Mouse (Mus musculus): Measurements from ENCODE around the gene Hdac1.

The Hdac1 gene

GRCm38 (mm10) chr4:129476047-129476446, 66.5 kb downstream of the Hdac1 start:
- no peak for DNase-seq (ENCODE audit: low spot score in 2 of 2)

Data from spleen, postnatal 4 days (tissue).